Mouse (Mus musculus) layer of hippocampus, adult 11-12 months (tissue): Measurements from ENCODE around the gene Gm9603.
"Not testable (repeated sequence)": the region's sequence is repeated elsewhere in the genome, so short reads cannot be mapped to it uniquely, and the experiment has no call there.

Source experiments
- DNase-seq: peaks from one replicate; pipeline ENCODE4 v3.0.0; 2022; ENCODE audit warnings: low spot score

Gm9603 gene

DNA sequence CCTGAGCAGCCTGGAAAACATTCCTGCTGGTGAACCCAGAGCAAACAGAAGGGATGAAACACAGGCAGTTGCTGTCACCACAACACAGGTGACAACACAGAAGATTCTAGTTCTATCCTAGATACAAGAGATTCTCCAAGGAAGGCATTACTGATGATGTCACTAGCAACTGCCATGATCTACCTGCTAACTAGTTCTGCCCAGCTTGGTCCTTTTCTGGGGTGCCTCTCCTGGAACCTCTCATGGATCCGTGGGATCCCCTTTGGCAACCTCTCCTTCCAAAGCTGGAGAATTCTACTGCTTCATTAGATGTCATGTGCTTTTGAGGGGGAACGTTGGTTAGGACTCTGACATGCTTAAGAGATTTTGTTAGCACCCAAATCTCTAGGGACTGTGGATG lies at the start of gene Gm9603:
Gm9603 (minus strand) TSS at position 101 of the 400 bp plus-strand sequence.
- not testable (repeated sequence) for DNase-seq

DNA sequence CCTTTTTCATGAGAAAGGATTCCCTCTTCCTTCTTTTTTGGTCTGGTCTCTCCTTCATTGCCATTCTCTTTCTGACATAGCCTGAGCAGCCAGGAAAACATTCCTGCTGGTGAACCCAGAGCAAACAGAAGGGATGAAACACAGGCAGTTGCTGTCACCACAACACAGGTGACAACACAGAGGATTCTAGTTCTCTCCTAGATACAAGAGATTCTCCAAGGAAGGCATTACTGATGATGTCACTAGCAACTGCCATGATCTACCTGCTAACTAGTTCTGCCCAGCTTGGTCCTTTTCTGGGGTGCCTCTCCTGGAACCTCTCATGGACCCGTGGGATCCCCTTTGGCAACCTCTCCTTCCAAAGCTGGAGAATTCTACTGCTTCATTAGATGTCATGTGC lies 54.3 kb downstream of the Gm9603 start, which contains the start of gene Gm8265:
Gm8265 (minus strand) TSS at position 101 of the 400 bp plus-strand sequence.
- DNase-seq: not testable (repeated sequence)
